Mouse (Mus musculus): Measurements from ENCODE around the gene Serac1. TPM values are rescaled to one million over a fixed set of nuclear protein-coding genes. Genes with fewer than 3 reads are reported as not detected.

Serac1 gene
- polyA plus RNA-seq, 1 experiment, result 5.8 TPM

DNA sequence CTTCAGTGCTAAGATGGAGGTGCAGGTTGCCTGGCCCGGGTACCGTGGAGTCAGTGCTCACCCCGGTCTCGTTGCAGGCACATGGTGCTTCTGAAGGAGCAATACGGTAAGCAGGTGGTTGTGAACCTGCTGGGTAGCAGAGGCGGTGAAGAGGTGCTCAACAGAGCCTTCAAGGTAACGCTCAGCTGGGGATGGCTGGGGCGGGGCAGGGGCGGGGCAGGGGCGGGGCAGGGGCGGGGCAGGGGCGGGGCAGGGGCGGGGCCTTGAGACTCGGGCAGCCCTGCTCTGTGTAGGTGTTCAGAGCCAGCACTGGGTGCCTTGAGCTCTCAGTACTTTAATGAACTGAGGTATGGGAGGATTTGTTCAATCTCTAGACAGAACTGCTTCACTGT lies 74.3 kb downstream of the Serac1 start:
- DNase-seq (ENCODE audit: low spot score), result no peak

DNA sequence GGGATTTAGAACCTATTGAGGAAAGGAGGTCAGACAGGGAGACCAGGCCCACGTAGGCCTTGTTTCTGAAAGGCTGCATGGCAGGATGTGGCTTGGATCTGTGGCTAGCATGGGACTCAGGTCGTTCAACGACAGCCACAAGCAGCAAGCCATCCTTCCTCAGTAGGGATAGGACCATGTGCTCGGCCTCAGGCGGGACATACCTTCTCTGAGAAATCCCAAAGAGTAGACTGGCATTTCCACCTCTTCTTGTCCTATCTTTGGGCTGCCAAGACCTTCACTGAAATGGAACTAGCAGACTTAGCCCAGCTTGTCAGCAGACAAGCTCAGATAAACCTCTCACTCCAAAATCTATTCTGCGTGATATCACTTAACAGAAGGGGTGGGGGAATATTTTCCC lies 75.9 kb downstream of the Serac1 start:
- DNase-seq (ENCODE audit: low spot score), result no peak

DNA sequence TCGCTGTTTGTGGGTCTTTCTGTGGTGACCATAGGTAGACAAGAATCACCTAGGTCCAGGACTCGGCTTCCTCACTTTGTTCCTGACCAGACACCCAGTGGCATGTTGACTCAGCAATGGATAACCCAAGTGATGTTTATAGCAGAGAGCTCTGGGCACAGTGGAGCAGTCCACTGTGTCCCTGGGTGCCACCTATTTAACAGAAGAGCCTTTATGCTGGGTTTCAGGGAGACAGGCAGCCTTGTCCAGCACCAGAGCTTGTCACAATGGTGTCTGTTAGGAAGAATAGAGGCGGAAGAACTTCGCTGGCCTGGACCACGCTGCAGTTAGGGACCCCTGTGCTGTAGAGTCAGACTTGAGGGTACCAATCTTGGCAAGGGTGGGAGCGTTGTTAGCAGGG lies 77.0 kb downstream of the Serac1 start:
- DNase-seq (ENCODE audit: low spot score), result no peak

DNA sequence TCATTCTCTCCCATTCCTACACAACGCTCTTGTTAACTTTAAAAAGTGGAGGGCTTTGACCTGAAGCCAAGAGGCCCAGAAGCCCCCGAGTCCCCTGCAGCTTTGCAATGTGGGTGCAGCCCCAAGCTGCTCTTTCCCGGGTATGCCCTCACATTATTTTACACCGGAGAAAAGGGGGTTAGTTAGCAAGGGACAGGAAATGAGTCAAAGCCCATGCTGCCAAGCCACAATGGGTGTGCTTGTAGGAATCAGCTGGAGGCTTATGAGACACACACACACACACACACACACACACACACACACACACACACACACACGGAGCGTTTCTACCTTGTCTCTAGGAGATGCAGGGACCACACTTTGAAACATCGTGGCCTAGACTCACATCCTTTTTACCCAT lies 77.7 kb downstream of the Serac1 start:
- DNase-seq (ENCODE audit: low spot score), result no peak

DNA sequence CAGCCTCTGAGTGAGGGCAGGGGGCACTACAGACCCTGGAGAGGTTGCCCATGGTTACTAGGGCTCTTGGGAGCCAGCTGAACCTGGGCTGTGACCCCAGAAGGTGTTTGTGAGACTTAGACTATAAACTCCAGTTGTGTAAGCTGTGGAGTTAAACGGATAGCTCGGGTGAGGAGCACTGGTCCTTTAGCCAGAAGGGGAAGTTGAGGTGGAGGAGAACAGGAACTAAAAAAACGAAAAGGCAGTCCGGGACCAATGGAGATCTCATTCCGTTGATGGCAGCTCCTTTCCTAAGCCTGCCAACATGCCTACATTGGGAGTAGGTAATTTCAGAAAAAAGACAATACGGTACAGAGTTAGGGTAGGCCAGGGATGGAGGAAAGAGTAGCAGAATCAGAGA lies 78.2 kb downstream of the Serac1 start:
- DNase-seq (ENCODE audit: low spot score), result no peak

DNA sequence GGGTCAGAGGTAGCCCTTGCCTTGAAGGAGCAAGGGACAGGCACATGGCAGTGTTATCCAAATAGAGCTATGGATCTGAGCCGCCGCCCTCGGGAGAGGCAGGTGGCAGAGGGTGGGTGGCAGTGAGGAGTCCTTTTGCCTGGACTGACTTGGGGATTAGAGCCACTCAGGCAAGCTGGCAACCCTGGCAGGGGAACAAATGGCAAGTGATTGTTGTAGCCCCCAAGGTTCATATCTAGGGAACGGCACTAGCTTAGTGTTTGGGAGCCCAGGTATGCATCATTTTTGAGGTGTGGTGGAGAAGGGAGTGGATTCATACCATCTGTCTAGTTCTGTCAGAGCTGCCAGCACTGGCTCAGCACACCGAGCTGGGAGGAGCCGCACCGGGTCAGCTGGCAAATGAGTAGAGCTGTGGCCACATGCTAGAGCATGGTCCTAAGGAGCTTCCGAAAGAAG lies 78.6 kb downstream of the Serac1 start:
- no peak for DNase-seq (ENCODE audit: low spot score)

DNA sequence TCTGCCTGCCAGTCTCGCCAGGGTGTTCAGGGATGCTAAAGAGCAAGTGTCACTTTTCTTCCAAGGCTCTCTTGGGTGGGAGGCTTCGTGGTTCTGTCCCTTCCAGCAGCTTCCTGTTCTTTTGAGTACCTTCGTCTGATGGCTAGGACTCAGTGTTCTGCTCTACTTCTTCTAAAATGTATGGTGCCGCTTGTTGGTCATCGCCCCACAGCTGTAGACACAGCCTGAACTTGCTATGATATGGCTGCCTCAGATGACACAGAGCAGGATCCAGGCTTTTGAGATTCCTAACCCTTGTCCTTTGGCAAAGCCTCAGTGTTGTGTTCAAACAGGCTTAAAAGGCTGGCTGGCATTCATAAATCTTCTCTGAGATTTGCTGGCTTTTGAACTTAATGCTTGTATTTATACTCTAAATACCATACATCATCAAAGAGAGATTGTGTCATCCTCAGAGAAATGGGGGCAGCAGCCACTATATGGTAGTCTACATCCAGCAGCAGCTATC lies 80.5 kb downstream of the Serac1 start:
- no peak for DNase-seq (ENCODE audit: low spot score)

DNA sequence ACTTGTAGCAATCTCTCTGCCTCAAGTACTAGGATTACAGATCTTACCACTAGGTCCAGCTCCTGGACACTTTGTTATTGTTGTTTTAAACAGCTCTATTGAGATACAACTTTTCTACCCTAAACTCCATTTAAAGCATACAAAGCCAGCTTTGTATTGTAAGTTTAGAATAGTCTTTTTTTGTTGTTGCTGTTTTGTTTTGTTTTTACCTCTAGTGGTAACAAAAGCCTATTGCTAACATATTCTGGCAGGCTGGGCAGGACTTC lies 81.4 kb downstream of the Serac1 start:
- DNase-seq (ENCODE audit: low spot score), result no peak

DNA sequence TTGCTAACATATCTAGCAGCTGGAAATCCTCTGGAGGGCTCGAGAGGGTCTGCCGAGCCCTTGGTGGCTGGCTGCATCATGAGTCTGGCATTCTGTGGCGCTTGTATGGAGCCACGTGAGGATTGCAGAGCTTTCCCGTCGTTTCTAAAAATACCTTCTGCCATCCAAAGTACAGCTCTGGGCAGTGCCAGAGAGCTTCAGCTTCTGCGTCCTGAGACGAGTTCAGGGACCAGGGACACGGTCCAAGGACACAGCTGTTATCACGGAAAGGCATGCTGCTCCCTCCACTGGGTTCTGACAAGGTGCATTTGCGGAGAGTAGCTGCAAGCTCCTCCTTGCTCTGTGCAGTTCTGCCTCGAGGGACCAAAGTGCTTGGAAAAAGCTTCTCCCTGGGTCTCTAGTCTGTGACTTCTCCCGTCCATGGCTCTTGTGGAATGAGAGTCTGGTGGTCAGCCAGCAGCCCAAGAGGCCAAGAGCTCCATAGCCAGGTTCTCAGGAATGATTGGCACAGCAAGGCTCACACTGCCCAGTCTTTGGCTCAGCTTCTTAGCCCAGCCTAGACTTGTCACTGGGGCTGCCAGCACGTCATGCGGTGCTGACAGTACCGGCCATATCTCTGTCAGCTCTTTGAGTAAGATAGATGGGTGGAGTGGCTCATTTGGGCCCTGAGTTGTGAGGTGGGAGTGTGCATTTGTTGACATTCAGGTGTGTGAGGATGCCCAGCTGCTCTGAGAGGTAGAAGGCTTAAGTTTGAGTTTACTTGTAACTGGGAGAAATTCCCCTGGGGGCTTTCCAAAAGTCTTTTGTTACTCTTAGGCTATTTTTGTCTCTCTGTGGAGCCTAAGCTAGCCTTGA lies 81.9 kb downstream of the Serac1 start:
- DNase-seq (ENCODE audit: low spot score), result no peak

DNA sequence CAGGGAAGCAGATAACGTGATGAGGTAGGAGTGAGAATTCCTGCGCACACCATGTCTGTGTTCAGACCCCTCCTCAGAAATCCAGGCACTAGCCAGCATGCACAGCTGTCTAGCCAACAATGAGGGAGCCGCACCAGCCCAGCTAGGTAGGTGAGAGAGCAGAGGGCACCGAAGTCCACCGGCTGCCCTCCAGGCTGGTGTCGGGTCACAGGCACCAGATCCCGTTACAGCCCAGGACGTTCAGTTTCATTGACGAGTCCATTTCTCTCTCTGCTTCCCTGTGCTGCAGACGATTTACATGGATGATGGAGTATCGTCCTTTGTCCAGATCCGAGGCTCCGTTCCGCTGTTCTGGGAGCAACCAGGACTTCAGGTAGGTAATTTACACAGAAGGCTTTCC lies 83.0 kb downstream of the Serac1 start:
- no peak for DNase-seq (ENCODE audit: low spot score)

DNA sequence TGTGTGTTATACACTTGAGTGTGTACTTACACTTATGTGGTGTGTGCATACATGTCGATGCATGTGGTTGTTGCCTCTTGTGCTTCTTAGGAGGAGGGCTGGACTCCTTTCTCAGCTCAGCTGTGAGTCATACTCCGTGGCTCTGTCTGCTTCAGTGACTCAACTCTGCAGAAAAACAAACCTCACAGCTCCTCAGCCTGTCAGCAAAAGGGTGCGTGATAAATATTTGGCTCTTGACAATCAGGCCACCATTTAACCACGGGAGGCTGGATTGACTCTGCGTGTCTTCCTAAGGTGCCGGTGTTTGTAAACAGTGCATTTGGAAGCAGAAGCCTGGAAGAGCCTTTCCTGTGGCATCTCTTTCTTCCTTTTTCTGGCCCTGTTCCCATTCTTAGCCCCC lies 84.9 kb downstream of the Serac1 start:
- DNase-seq (ENCODE audit: low spot score), result no peak

DNA sequence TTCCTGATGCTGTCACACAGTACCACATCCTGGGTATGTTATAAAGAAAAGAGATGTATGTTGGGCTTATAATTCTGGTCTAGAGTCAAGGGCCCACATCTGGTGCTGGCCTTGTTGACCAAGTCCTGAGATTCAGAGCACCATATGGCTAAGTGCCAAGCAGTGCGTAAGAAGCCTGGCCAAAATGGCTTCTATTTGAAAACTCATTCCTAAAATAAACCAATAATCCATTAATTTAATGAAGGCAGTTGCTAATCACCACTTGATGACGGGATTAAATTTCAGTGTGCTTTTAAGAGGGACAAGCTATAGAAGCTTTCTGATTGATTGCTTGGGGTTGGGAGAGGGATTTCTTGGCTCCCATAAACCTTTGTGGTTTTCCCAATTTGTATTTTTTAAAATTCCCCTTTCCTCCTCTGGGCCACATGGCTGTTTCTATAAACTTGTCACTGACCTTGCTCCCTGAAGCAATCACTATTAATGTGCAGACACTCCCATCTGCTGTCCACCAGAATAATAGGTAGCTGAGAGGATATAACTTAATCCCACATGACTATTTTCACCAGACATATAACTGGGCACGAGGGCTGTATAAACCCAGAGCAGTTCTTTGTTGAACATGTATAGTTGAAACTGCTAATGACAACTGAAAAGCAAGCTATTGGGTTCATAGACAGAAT lies 85.8 kb downstream of the Serac1 start:
- no peak for DNase-seq (ENCODE audit: low spot score)

DNA sequence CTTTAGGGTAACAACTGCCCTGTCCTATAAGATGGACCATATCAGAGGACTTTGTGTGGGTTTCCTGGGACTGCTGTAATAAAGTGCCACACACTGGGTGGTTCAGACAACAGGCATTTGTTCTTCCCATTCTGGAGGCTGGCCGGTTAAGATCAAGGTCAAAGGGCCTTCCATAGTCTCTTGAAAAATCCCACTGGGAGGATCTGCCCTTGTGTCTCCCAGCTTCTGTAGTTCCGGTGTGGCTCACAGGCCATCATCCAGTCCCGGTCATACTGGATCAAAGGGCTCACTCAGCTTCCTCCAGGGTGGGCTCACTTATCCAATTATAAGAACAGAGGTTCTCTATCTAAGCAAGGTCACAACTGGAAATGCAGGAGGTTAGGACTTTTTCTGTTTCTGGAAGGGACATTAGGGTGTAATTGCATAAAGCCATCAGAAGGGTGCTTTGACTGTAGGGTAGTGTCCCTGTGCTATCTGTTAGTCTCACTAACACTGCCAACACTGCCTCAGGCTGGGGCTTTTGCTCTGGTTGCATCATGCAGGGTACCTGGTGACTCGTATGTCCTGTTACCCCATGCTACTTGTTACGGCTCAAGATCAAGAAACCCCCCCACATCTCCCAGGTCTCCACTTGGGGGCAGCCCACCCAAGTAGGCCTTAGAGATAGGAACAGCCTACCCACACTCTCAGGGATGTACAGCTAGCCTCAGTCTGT lies 86.5 kb downstream of the Serac1 start:
- no peak for DNase-seq (ENCODE audit: low spot score)

Other genes with a start within 250 kb of the Serac1 start
- 51.0 and 51.8 TPM in 2 replicates for gene Snx9, start 238.4 kb downstream of the Serac1 start, polyA plus RNA-seq (2012; rRNA removed)
- 17.3 and 22.7 TPM in 2 replicates for gene Synj2, start 138.5 kb downstream of the Serac1 start, polyA plus RNA-seq (2012; rRNA removed)
- 50.7 and 50.9 TPM in 2 replicates for gene Gtf2h5, start within 50 bp of the Serac1 start, polyA plus RNA-seq (2012; rRNA removed)
- 42.4 and 52.4 TPM in 2 replicates for gene Tulp4, start 26.7 kb upstream of the Serac1 start, polyA plus RNA-seq (2012; rRNA removed)
- gene Tmem181a, start 177.1 kb upstream of the Serac1 start, polyA plus RNA-seq (2012; rRNA removed), result 23.9 and 26.4 TPM in 2 replicates
- 3.8 TPM in 2 replicates for gene Dynlt1a, start 237.8 kb upstream of the Serac1 start, polyA plus RNA-seq (2012; rRNA removed)